Mouse (Mus musculus) urinary bladder, postnatal 25 days (tissue): ENCODE results near the gene Gm29564.
"Not testable (repeated sequence)": the region's sequence is repeated elsewhere in the genome, so short reads cannot be mapped to it uniquely, and the experiment has no call there.

Experiments used
- DNase-seq: peaks from one replicate; pipeline ENCODE4 v3.0.0; 2022; ENCODE audit warnings: low spot score

Gm29564 gene

DNA sequence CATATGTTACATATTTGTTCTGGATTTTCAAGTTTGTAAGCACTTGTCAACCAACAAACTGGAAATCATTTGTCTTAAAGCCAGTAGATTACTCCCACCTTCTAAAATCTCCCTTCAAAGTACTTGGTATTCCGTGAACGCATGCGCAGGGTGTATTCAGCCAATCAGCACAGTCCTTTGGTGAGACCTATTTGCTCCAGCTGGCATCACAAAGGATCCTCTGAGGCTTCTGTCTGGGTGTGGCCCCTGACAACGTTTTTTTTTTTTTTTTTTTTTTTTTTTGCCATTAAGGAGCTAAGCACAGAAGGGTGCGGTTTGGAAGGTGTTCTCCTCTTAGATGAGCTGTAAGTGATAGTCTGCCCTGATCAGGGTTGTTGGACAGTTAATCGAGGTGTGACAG is at the start of gene Gm29564:
Gene Gm29564 (plus strand): TSS at position 301 of the 400 bp plus-strand sequence.
- not testable (repeated sequence) for DNase-seq
